Mouse (Mus musculus): ENCODE measurements at regions not wholly inside any gene's neighbourhood (a gene's known extent, or its start where the extent isn't known, plus 50 kb on each side); places are given as distances from the start of the nearest gene placed in this dataset.
A peak's percentile ranks its signal among the peaks of the same experiment; 100 is the strongest.

- DNase-seq: no peak
These were observed 178.3 kb upstream of the Topaz1 start for GRCm38 (mm10) chr9:122568691-122569441.

- DNase-seq: no peak
These were observed 177.4 kb upstream of the Topaz1 start for GRCm38 (mm10) chr9:122569511-122570455.

DNA sequence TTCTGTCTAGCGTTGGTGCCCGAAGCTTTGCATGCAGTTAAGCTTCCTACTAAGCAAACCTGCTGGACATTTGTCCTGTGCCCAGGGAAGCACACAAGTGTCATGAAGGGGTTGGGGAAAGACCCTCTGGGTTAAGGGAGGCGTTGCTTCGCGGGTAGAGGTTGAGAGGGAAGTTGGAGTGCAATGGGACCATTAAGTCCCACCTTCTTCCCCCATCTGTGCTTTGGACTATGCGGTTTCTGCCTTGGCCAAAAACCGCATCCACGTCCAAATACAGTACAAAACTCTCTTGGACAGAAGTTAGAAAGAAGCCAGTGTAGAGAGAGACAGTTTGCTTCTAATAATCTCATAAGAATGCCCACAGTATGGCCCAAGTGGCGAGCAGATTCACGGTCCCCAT is 176.1 kb upstream of the Topaz1 start:
- no peak for DNase-seq

DNA sequence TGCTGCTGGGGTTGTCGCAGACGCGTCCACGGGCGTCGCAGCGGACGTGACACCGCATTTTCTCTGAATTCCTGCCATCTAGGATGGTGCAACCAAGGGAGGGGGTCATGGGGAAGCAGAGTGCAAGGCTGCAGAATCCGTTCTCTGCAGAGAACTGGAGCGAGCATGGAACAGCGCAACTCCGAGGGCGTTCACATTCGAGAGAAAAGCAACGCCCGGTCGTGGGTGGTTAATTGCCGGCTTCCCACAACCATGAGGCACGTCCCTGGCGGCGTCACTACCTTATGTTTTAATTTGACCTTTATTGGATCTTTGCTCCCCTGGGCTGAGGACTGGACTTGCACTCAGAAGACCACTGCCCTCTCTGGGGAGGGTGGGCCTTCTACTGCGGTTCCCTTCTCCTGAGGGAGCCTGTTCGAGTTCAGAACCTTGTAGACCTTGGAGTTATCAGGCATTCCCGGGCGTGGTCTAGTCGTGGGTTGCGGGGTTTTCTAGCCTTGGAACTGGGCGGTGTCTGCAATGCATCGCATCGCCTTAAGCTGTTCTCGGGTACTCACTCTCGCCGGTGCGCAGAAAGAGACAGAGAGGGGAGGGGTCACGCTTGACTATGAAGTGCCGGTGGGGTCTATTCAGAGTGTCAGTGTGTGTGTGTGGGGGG is 175.6 kb upstream of the Topaz1 start:
- no peak for DNase-seq

GRCm38 (mm10) chr9:122572060-122572835 is 174.9 kb upstream of the Topaz1 start:
- DNase-seq: peak; percentile 11

GRCm38 (mm10) chr9:122572836-122573267 is 174.3 kb upstream of the Topaz1 start:
- DNase-seq: no peak

DNA sequence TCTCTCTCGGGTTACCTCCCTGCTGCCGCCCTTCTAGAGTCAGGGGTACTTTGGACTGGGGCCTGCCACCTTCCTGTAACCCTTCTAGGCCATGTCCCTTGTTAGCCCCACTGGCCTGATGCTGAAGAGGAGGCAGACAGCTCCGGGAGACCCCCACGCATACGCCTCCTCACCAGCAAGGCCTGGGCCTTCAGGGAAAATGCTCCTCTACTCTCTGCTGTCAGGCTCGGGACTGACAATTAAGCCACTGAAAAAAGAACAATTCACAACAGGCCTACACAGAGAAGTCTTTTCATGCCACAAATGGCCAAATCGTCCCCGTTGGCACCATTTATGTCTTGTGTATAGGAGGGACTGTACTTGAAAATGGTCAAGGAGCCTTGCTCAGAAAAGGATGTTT is 161.9 kb upstream of the Topaz1 start:
- no peak for DNase-seq

DNA sequence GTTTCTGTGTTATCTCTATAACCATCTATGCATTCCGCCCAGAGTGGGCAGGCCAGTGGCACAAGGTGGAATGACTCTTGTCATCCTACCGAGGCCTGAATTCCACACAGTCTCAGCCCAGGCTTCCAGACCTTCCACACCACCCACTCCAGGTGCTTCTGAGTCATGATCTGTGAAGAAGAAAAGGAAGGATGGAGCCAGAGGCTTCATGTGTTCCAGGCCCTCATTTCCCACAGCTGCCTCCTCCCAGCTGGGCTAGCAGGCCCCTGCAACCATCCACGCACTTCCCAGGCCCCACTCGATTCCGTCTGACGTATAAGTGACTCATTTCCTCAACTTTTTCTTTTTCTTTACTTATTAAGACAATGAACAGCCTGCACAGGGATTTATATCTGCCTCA is 160.7 kb upstream of the Topaz1 start:
- DNase-seq: no peak

DNA sequence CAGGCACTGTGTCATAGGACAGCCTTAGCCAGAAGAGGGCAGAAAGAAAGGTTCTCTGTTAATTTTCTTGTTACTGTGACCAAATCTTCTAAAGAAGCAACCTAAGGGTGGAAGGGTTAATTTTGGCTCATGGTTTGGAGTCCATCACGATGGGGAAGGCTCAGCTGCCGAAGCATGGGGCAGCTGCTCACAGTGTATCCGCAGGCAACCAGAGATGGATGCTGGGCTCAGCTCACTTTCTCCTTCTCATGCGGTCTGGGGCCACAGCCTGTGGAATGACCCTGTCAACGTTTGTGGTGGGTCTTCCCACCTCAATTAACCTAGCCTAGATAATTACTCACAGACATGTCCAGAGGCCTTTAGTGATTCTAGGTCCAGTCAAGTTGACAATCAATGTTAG is 160.2 kb upstream of the Topaz1 start:
- DNase-seq: no peak

DNA sequence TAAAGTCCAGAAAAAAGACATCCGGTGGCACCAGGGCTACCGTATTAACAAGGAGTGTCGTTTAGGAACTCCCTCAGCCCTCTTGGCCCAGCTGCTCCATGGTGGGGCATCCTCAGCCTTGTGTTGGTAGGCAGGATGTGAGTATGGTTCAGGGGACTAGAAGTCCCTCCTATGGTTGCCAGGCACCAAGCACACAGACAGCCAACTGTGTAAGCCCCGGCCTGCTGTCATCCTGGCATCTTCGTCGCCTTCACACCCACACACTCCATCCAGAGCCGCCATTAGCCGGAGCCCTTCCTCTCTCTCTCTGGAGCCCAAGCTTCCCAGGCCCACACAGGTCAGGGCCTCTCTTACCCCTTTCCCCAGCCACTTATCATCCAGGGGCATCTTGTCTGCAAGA is 158.9 kb upstream of the Topaz1 start:
- no peak for DNase-seq

GRCm38 (mm10) chr9:122592820-122593615 is 154.1 kb upstream of the Topaz1 start:
- no peak for DNase-seq

DNA sequence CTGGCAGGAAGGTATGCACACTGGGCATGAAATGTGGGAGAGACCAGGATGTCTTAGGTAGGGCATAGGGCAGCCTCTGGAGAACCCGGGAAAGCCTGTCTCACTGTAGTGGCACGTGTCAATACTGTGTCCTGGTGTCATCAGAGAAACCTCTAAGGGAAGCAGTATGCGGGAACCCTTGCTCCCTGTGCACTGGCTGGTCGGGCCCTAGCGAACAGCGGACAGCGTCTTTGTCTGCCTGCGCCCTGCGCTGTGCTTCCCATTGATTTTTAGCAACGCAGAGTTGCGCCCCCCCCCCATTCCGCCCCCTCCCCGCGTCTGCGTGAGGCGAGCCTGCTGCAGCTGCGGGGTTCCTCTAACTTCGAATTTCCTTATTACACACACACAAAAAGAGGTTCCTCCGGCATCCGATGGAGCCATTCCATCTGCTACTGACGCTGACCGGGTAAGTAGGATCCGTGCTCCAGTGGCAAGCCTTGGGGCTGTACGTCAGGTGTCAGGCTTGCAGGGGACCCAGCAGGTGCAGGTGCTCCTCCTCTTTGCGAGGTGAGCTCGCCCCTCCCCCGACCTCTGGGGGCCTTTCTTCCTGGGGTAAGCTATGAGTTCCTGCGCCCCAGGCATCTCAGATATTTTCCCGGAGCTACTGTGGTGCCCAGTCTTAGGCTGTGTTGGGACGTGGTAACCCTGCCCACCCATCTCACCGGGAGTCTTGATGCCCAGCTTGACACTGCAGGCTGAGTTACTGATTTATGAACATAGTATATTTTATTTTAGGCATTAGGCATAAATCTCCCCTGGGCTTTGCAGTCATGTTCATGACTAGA is 151.8 kb upstream of the Topaz1 start:
- DNase-seq: no peak

GRCm38 (mm10) chr9:122603106-122603505 is 144.0 kb upstream of the Topaz1 start:
- DNase-seq: no peak

- no peak for DNase-seq
These were observed 137.5 kb upstream of the Topaz1 start for GRCm38 (mm10) chr9:122609616-122610015.

DNA sequence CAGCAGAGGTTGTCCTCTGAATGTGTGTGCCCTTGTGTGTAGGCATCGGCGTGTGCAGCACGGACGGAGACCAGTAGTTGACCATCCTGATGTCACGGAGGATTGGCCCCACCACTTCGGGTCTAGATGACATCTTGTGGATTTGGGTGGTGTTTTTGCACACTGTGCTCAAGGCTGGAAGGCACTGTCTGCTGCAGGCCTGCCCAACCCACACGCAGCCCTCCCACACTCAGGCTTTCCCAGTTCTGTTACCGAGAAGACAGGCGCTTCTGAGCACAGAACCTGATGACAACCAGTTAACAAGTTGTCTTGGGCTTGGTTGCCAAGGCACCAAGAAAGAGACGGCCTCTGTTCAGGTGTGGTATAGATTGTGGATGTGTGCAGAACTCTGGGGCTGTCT is 136.2 kb upstream of the Topaz1 start:
- no peak for DNase-seq

- DNase-seq: no peak
These were observed 132.4 kb upstream of the Topaz1 start for GRCm38 (mm10) chr9:122614579-122615252.

DNA sequence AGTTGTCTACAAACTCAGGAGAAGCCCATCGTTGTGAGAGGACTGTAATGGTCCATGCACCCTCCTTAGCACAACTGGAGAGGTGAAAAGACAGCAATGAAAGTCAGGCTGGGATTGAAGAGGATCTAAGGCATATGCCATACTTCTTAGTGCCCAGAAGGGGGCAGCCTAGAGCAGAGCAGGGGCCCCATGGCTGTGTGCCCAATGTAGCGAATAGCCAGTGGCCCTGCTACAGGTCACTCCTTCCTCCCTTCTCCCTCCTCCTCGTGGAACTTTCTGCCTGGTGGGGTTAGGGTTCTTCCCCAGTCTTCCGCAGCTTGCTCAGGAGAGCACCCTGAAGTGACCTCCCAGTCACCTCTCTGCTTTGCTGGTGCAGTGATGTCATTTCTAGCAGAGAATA is 131.8 kb upstream of the Topaz1 start:
- no peak for DNase-seq

DNA sequence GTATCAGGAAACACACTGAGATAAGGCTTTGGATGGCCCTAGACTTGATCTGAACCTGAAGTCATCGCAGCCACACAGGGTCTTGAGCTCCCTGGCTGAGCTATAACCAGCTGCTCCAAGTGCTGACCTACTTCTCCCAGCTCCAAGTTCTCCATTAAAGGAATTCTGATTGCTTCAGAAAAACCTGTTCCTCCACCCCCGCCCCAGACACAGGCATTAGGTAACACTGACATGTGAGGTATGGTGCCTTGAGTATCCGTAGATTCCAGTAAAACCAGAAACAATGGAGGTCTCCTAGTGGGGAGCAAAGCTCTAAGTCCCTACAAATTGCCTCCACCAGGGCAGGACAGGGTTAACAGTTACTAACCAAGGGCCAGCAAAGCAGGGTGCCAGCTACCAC is 129.4 kb upstream of the Topaz1 start:
- DNase-seq: no peak

DNA sequence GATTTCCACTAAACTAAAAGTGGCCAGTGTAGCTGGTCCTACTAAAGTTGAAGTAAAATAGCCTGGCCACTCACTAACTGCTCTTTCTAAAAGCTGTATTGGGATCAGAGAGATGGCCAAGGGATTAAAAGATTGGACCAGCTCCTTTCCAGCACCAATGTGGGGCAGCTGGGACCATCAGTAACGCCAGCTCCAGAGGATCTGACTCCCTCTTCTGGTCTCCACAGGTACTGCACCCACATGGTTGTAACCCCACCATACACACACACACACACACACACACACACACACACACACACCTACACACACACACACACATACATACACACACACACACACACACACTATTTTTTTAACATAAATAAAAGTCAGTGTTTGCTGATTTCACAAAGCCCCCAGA is 122.1 kb upstream of the Topaz1 start:
- DNase-seq: no peak

- no peak for DNase-seq
These were observed 120.8 kb upstream of the Topaz1 start for GRCm38 (mm10) chr9:122626346-122626745.
